Mouse (Mus musculus) right cerebral cortex, adult 2 months (tissue): ENCODE data around the gene Kcnip1.

ENCODE experiments used
- DNase-seq, 2 experiments: peaks; one replicate each; pipeline ENCODE4 v3.0.0; 2021 to 2022; ENCODE audit warnings: low spot score in 2 of 2

Kcnip1 gene

GRCm38 (mm10) chr11:33766976-33767938 lies 225.7 kb downstream of the Kcnip1 start:
- peak in 1 of 2 experiments; percentile 36 for DNase-seq

GRCm38 (mm10) chr11:33761201-33761755 lies 231.7 kb downstream of the Kcnip1 start:
- peak in 1 of 2 experiments; percentile 22 for DNase-seq

GRCm38 (mm10) chr11:33756624-33757023 lies 236.3 kb downstream of the Kcnip1 start:
- DNase-seq, result peak; percentile 22 to 27

DNA sequence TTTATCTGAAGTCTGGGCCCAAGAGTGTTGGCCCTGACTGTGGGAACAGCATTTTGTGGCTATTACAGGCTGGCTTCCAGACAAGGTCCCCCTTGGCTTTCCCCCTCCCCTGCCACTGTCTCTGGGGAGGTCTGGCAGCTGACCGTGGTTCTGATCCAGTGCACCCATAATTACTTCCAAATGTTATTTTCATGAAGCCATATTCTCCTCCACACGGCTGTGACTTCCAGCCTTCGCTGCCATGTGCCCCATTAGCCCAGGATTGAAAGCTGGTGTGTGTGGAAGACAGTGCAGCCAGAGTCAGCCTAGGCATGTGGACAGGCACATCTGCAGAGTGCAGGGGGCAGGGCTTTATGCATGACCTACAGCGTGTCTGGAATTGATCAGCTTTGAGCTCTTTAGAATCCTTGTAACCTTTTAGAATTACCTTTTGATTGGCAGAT lies 240.5 kb downstream of the Kcnip1 start:
- no peak for DNase-seq

DNA sequence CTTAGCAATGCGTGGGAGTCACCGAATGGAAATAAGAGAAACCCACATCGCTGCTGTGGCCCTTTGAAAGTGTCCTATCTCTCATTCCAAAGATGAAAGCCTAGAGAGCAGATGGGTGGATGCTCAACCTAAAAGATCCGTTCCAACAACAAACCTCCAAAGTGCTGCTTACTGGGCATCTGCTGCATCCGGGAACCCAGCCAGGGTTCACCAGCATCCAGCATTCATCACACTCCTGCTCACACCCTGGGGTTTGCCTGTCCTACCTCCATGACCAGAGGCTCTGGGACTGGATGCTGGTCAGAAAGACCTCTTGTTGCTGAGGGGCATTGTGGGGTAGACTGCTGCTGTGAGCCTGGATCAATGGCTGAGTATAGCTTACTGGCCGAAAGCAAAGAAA lies 241.4 kb downstream of the Kcnip1 start:
- DNase-seq, result no peak

DNA sequence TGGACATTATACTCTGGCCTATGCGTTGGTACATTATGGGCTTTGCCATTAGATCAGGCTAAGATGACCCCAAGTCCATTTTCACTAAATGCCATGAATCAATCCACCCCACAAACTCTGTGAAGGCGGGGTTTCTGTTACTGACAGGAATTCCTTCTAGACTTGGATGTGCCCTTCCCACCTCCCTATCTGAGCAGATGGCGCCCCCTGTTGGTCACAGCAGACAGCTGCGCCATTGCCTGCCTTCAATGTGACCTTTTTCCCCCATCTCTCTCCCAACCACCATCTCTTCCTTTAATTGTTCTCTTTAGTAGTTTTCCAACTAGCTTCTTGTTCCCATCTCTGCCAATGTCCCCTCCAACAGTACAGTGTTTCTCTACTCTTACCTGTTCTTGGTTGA lies 243.0 kb downstream of the Kcnip1 start:
- DNase-seq, result no peak

DNA sequence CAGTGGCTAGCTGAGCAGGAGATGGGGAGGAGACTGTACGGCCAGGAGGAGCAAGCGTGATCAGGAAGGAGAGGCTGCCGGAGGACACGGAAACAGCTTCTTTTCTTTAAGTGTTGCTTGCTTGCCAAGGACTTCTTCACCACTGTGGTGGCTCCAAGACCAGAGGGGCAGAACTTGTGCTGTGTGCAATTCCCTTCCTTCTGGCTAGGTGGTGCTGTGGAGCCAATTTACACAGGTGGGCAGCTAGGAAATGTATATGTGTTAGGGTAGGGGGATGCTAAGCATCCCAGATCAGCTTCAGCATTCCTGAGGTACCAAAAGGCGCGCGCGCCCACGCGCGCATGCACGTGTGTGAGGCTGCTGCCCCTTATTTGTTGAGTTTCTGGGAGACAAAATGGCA lies 243.5 kb downstream of the Kcnip1 start:
- DNase-seq, result no peak

GRCm38 (mm10) chr11:33748754-33749153 lies 244.2 kb downstream of the Kcnip1 start:
- no peak for DNase-seq

DNA sequence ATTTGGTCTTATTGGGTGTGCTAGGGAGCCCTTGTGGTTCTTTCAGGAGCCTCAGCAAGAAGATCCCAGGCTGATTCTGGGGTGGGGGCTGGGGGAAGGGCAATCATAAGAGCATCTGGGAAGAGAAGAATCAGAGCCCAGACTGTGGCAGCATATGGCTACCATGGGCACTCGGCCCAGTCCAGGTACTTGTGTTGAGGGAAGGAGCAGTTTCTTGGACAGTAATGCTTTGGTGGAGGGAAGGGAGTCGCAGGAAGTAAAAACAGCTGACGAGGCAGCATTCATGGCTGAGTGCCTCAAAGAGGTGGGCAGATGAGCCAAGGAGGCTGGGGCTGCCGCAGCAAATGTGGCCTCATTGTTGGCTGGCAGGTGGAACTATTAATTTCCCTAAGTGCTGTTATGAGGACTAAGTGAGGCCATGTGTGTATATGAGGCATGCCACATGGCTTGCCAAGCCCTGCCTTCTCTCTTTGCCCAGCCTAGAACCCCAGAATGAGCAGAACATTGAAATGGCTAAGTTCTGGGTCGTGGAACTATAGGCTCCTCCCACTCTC lies 245.5 kb downstream of the Kcnip1 start:
- DNase-seq, result peak in 1 of 2 experiments; percentile 11

DNA sequence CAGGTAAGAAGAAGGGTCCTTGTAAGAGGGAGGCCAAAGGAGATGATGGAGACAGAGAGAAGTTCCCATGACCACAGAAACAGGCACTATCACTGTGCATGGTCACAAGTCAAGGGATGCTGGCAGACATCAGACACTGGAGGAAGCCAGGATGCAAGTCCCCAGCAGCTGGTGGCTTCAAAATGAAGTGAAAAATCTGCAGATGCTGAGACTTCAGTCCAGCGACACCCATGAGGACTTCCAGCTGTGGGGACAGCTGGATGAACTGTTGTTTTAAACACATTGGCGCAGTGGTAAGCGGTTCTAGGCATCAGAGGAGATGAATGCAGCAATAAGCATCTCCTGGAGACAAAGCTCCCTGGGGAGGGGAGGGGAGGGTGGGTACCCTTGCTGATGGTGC lies 246.6 kb downstream of the Kcnip1 start:
- DNase-seq, result no peak

- DNase-seq, result no peak
Measured at GRCm38 (mm10) chr11:33745821-33746329, 247.1 kb downstream of the Kcnip1 start.

- DNase-seq, result no peak
Measured at GRCm38 (mm10) chr11:33744429-33744828, 248.5 kb downstream of the Kcnip1 start.

DNA sequence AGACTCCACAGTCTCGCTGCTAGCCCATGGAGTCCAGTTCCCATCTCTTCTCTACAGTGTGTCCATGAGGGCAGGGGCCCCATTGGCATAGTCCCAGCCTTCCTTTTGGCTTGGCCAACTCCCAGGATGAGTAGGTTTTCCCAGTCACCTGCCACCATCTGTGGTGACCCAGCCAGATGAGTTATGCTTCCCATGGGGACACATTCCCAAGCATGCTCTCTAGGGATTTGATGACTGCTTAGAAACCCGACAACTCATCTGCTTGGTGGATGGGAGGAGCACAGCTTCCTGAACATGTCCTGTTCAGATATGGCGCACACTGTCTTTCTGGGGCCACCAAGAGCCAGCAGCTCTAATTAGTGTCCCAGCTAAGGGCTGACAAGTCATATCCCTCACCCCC lies 252.8 kb downstream of the Kcnip1 start:
- DNase-seq, result no peak

GRCm38 (mm10) chr11:33736426-33736825 lies 256.5 kb downstream of the Kcnip1 start:
- no peak for DNase-seq

- peak; percentile 88 to 91 for DNase-seq
Measured at GRCm38 (mm10) chr11:33733269-33733668, 259.7 kb downstream of the Kcnip1 start.

- DNase-seq, result no peak
Measured at GRCm38 (mm10) chr11:33732358-33732757, 260.6 kb downstream of the Kcnip1 start.

DNA sequence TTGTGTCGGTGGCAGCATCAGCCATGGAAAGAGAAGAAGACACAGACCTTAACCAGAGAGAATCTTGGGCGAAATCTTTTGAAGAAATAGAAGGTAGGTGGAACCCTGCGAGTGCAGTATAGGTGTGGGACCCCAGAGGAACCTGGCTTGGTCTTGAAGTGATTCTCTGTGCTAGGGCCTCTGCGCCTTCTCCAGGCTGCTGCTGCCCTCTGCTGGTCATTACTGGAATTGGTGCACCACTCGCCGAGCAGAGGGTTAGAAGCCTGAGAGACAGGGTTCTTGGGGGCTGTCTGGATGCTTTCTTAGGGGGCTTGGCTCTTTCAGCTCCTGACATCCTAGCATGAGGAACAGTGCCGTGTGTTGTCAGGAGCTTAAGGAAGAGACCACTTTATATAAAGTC lies 271.7 kb downstream of the Kcnip1 start:
- DNase-seq, result peak; percentile 70 to 84

- DNase-seq, result no peak
Measured at GRCm38 (mm10) chr11:33706777-33707176, 286.2 kb downstream of the Kcnip1 start.

GRCm38 (mm10) chr11:33701958-33702459 lies 290.9 kb downstream of the Kcnip1 start:
- DNase-seq, result no peak

- DNase-seq, result no peak
Measured at GRCm38 (mm10) chr11:33701236-33701957, 291.6 kb downstream of the Kcnip1 start.

DNA sequence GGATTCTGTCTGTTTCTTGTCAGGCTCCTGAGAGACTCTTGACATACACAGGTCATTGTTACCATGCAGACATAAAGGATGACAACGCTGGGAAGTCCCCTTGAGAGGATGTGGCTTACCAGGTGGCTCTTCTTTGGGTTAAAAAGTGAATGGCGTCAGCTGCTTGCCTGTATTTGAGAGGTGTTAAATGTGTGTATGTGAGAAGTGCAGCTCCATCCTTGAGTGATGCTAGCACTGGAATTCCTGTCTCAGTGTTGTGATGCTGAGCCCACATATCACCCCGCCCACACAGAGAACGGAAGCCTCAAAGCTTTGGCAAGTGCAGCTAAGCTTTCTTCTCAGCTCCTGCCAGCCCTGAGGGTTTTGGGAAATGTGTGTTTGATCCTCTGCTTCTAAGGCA lies 292.2 kb downstream of the Kcnip1 start:
- peak; percentile 91 to 92 for DNase-seq

- no peak for DNase-seq
Measured at GRCm38 (mm10) chr11:33690181-33690580, 302.8 kb downstream of the Kcnip1 start.
